Mouse (Mus musculus): ENCODE data around the gene Acot7. TPM values are rescaled to one million over a fixed set of nuclear protein-coding genes. Genes with fewer than 3 reads are reported as not detected.

The Acot7 gene
- polyA plus RNA-seq, 1 experiment from 2014 or later: 73.9 TPM

DNA sequence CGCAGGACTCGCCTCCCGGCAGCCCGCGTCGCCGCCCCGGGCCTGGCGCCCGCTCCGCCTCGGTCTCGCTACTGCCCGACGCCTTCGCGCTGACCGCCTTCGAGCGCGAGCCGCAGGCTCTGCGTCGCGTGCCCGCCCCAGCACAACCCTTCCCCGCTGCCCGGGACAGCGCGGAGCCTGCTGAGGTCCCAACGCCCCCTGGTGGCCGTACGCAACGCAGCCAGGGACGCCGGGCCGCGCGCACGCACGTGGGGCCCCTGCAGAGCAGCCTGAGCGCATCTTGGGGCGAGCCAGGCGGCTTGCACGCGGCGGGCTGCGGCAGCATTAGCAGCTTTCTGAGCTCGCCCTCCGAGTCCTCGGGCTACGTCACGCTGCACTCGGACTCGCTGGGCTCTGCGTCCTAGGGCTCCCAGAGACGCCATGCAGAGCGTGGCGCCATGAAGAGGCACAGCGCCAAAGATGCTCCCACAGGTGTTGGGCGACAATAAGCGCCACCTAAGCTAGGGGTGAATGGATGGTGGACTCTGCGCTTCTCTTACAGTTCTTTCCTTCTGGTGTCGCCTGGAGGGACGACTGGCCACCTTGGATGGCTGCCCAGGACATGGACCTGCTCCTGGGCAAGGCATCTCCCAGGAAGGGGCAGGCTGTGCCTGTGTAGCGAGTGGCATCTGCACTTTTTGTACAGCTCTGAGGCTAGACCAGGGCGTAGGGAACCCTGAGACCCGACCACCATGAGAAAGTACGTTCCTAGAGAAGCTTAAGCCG lies 105.4 kb downstream of the Acot7 start:
- Histone ChIP-seq H3K9ac (peak overlapping the region; percentile 61), H3K4me3 (peak overlapping the region; percentile 37), H3K27me3 (replicated peaks) (peaks cover 88% of the 10 kb centered on the region), H3K27ac (replicated peaks) (no peak overlapping the region), H3K4me1 (peaks cover 23% of the 10 kb centered on the region), H3K4me2 (peak overlapping the region; percentile 64), H3K9me3 (no peaks in the 10 kb centered on the region), H3K36me3 (peaks cover 37% of the 10 kb centered on the region)
- peak; percentile 56; the same call in 1 of the 2 replicates for ATAC-seq (ENCODE audit: extremely low read depth, insufficient number of reproducible peaks, low FRiP score, low TSS enrichment)
- 6% methylated on average over 70 of the region's 70 CpGs for WGBS

- Histone ChIP-seq H3K4me1 (peaks cover 27% of the 10 kb centered on the region), H3K27me3 (replicated peaks) (peaks cover 93% of the 10 kb centered on the region), H3K27ac (replicated peaks) (no peak overlapping the region), H3K4me2 (no peak overlapping the region), H3K36me3 (peaks cover 19% of the 10 kb centered on the region), H3K9ac (no peak overlapping the region), H3K4me3 (no peak overlapping the region), H3K9me3 (no peaks in the 10 kb centered on the region; the same call in 1 of the 2 replicates)
- WGBS: 5% methylated on average over 10 of the region's 10 CpGs
- no peak for ATAC-seq (ENCODE audit: extremely low read depth, insufficient number of reproducible peaks, low FRiP score, low TSS enrichment)
Observed at GRCm38 (mm10) chr4:152285505-152285904, 107.6 kb downstream of the Acot7 start.

DNA sequence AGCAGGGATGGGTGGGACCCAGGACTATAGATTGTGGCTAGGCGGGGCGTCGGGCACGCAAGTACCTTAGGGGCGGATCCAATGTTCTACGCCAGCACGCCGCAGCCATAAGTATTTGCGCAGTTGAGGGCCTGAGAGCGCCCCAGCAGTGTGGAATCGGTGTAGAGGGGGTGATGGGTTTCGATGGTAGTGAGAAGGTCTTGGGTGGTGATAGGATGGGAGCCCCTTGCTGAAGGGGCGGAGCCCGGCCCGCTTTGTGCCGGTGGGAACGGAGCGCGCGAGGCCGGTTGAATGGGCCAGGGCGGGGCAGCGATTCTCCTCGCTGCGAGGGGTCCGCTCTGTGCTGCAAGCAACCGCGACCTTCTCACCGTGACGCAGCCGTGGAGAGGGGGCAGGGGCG lies 108.2 kb downstream of the Acot7 start:
- Histone ChIP-seq H3K4me2 (peak overlapping the region; percentile 36), H3K9me3 (no peaks in the 10 kb centered on the region; the same call in 1 of the 2 replicates), H3K36me3 (peaks cover 13% of the 10 kb centered on the region), H3K4me1 (peaks cover 28% of the 10 kb centered on the region), H3K27me3 (replicated peaks) (peaks cover 93% of the 10 kb centered on the region), H3K4me3 (no peak overlapping the region), H3K9ac (no peak overlapping the region), H3K27ac (replicated peaks) (no peak overlapping the region)
- no peak for ATAC-seq (ENCODE audit: extremely low read depth, insufficient number of reproducible peaks, low FRiP score, low TSS enrichment)
- WGBS: 5% methylated on average over 32 of the region's 32 CpGs

DNA sequence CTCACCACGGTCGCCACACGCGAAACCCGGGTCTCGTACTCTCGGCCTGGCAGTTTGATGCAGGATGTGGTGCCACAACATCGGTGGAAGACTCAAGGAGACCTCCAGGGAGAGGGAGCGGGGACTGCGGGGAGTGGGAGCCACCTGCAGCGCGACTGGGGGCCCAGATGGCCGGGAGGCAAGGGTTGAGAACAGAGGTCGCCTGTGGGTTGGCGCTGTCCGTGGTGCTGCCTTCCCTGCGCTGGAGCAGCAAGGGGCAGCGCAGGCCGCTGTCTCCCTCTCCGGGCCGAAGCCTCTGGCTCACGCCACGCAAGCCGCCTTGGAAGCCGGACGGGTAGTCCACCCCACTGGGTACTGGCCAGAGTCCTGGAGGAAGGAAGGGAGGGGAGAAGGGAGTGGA lies 109.0 kb downstream of the Acot7 start:
- Histone ChIP-seq H3K27me3 (replicated peaks) (peaks cover 93% of the 10 kb centered on the region), H3K9me3 (no peaks in the 10 kb centered on the region; the same call in 1 of the 2 replicates), H3K9ac (no peak overlapping the region), H3K4me1 (peaks cover 28% of the 10 kb centered on the region), H3K27ac (replicated peaks) (no peak overlapping the region), H3K36me3 (peaks cover 8% of the 10 kb centered on the region), H3K4me3 (no peak overlapping the region), H3K4me2 (no peak overlapping the region)
- no peak for ATAC-seq (ENCODE audit: extremely low read depth, insufficient number of reproducible peaks, low FRiP score, low TSS enrichment)
- 6% methylated on average over 26 of the region's 26 CpGs for WGBS

- Histone ChIP-seq H3K9me3 (no peaks in the 10 kb centered on the region; the same call in 1 of the 2 replicates), H3K4me1 (peaks cover 28% of the 10 kb centered on the region), H3K36me3 (peaks cover 2% of the 10 kb centered on the region), H3K4me3 (no peak overlapping the region), H3K27me3 (replicated peaks) (peaks cover 93% of the 10 kb centered on the region), H3K27ac (replicated peaks) (no peak overlapping the region), H3K4me2 (no peak overlapping the region), H3K9ac (no peak overlapping the region)
- WGBS: 19% methylated on average over 19 of the region's 19 CpGs
- no peak for ATAC-seq (ENCODE audit: extremely low read depth, insufficient number of reproducible peaks, low FRiP score, low TSS enrichment)
Observed at GRCm38 (mm10) chr4:152287317-152288120, 109.6 kb downstream of the Acot7 start.

- Histone ChIP-seq H3K4me3 (no peak overlapping the region), H3K9ac (no peak overlapping the region), H3K27me3 (replicated peaks) (peaks cover 94% of the 10 kb centered on the region), H3K4me1 (peaks cover 19% of the 10 kb centered on the region), H3K27ac (replicated peaks) (no peak overlapping the region), H3K36me3 (no peaks in the 10 kb centered on the region), H3K9me3 (no peaks in the 10 kb centered on the region; the same call in 1 of the 2 replicates), H3K4me2 (no peak overlapping the region)
- 55% methylated on average over 18 of the region's 18 CpGs for WGBS
- ATAC-seq (ENCODE audit: extremely low read depth, insufficient number of reproducible peaks, low FRiP score, low TSS enrichment): no peak
Observed at GRCm38 (mm10) chr4:152288398-152288945, 110.5 kb downstream of the Acot7 start.

DNA sequence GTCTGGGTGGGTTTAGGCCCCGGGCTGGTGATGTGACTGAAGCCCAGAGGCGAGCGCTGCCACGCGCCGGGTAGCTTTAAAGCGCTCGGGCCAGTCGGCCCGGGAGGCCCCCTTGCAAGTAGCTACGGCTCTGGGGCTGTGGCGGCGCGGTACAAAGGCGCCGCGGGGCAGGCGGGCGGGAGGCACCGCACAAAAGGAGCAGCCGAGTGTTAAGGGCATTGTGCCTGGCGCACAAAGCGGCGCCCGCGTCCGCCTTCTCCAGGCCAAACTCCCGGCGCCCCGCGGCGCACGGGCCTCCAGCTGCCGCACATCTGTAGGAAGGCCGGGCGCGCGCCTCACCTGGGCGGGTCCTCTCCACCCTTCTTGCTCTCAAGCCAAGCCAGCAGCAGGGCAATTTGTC lies 112.5 kb downstream of the Acot7 start:
- H3K9ac ChIP-seq: no peak overlapping the region
- H3K36me3 ChIP-seq: no peaks in the 10 kb centered on the region
- WGBS: under 1% methylated on average over 39 of the region's 39 CpGs
- ATAC-seq (ENCODE audit: extremely low read depth, insufficient number of reproducible peaks, low FRiP score, low TSS enrichment): no peak; the same call in 1 of the 2 replicates
- peak overlapping the region; percentile 29 for H3K4me3 ChIP-seq
- H3K4me2 ChIP-seq: peak overlapping the region; percentile 56
- H3K27me3 ChIP-seq (replicated peaks): peaks cover 82% of the 10 kb centered on the region
- H3K27ac ChIP-seq (replicated peaks): no peak overlapping the region
- peaks cover 24% of the 10 kb centered on the region for H3K4me1 ChIP-seq
- no peaks in the 10 kb centered on the region; the same call in 1 of the 2 replicates for H3K9me3 ChIP-seq

DNA sequence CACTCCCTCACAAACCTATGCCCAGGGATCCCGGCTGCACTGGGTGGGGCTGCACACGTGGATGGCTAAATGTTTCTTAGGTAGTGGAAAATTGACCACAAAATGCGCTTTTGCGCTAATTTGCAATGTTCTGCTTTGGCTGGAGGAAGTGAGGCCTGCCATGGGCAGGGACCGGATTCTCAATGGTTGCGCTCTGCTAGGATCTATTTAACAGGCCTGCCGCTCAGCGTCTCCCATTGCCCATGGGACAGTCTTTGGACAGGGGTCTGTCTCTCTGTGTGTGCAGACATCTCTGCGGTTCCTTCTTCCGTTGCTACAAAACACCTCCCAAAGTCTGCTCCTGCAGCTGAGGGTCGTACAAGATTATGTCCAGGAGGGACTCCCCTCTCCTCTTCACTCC lies 113.1 kb downstream of the Acot7 start:
- Histone ChIP-seq H3K9me3 (no peaks in the 10 kb centered on the region; the same call in 1 of the 2 replicates), H3K36me3 (no peaks in the 10 kb centered on the region), H3K9ac (no peak overlapping the region), H3K4me1 (peaks cover 29% of the 10 kb centered on the region), H3K27me3 (replicated peaks) (peaks cover 76% of the 10 kb centered on the region), H3K4me3 (no peak overlapping the region), H3K27ac (replicated peaks) (no peak overlapping the region), H3K4me2 (no peak overlapping the region)
- 17% methylated on average over 11 of the region's 11 CpGs for WGBS
- ATAC-seq (ENCODE audit: extremely low read depth, insufficient number of reproducible peaks, low FRiP score, low TSS enrichment): no peak

- WGBS: 30% methylated on average over 6 of the region's 6 CpGs
- ATAC-seq (ENCODE audit: extremely low read depth, insufficient number of reproducible peaks, low FRiP score, low TSS enrichment): no peak
- Histone ChIP-seq H3K27me3 (replicated peaks) (peaks cover 70% of the 10 kb centered on the region), H3K9ac (no peak within 1 kb of the TSS), H3K9me3 (no peaks in the 10 kb centered on the region; the same call in 1 of the 2 replicates), H3K4me2 (peak within 1 kb of the TSS; percentile 56), H3K4me3 (peak within 1 kb of the TSS; percentile 29), H3K4me1 (peaks cover 27% of the 10 kb centered on the region), H3K27ac (replicated peaks) (no peak within 1 kb of the TSS), H3K36me3 (no peaks in the 10 kb centered on the region)
Observed at GRCm38 (mm10) chr4:152291562-152291961, 113.6 kb downstream of the Acot7 start, which contains the start of gene Hes3. Hes3 (minus strand) TSS chr4:152291662.

GRCm38 (mm10) chr4:152292102-152292765 lies 114.3 kb downstream of the Acot7 start:
- H3K4me2 ChIP-seq: no peak overlapping the region
- H3K36me3 ChIP-seq: no peaks in the 10 kb centered on the region
- H3K27me3 ChIP-seq (replicated peaks): peaks cover 63% of the 10 kb centered on the region
- no peak overlapping the region for H3K27ac ChIP-seq (replicated peaks)
- no peaks in the 10 kb centered on the region; the same call in 1 of the 2 replicates for H3K9me3 ChIP-seq
- peaks cover 23% of the 10 kb centered on the region for H3K4me1 ChIP-seq
- no peak for ATAC-seq (ENCODE audit: extremely low read depth, insufficient number of reproducible peaks, low FRiP score, low TSS enrichment)
- WGBS: 39% methylated on average over 12 of the region's 12 CpGs
- no peak overlapping the region for H3K9ac ChIP-seq
- no peak overlapping the region for H3K4me3 ChIP-seq

All from heart, embryonic 13.5 days (tissue).